Mouse (Mus musculus) neutrophil, adult 65 days (primary cell): ENCODE data around the gene Mrpl49. TPM values are rescaled to one million over a fixed set of nuclear protein-coding genes. Genes with fewer than 3 reads are reported as not detected.

ENCODE experiments used
- total RNA-seq: library from RNA; stranded (reverse); gene quantifications from 2 replicates; pipeline ENCODE4 v1.2.4, GENCODE M21; 2023

Gene Mrpl49
- 12.9 and 14.9 TPM in 2 replicates for total RNA-seq

GRCm38 (mm10) chr19:6057313-6058096, at the start of gene Mrpl49, which contains the start of gene Fau:
Gene Mrpl49 (minus strand): TSS chr19:6057785.
Gene Fau (plus strand): TSS chr19:6057844.

GRCm38 (mm10) chr19:6105586-6105985, 48.0 kb upstream of the Mrpl49 start, which contains the start of gene Naaladl1:
Gene Naaladl1 (plus strand): TSS chr19:6105782.

GRCm38 (mm10) chr19:6094119-6094518, 36.5 kb upstream of the Mrpl49 start, which contains the start of gene AC131692.1:
Gene AC131692.1 (plus strand): TSS chr19:6094419.

GRCm38 (mm10) chr19:6084478-6085248, 27.1 kb upstream of the Mrpl49 start, which contains the start of the genes Zfpl1 and Cdca5:
Gene Zfpl1 (minus strand): TSS chr19:6084956.
Gene Cdca5 (plus strand): TSS chr19:6084983.

GRCm38 (mm10) chr19:6082156-6082555, 24.6 kb upstream of the Mrpl49 start, which contains the start of gene Gm28374:
Gene Gm28374 (minus strand): TSS chr19:6082256.

GRCm38 (mm10) chr19:6079983-6080480, 22.4 kb upstream of the Mrpl49 start, which contains the start of gene Tmem262:
Gene Tmem262 (plus strand): TSS chr19:6080033.

GRCm38 (mm10) chr19:6076564-6077393, 19.2 kb upstream of the Mrpl49 start, which contains the start of gene Vps51:
Gene Vps51 (minus strand): TSS chr19:6077231.

GRCm38 (mm10) chr19:6067724-6068415, 10.3 kb upstream of the Mrpl49 start, which contains the start of gene Tm7sf2:
Gene Tm7sf2 (minus strand): TSS chr19:6068373.

GRCm38 (mm10) chr19:6061021-6061533, 3.5 kb upstream of the Mrpl49 start, which contains the start of gene Znhit2:
Gene Znhit2 (plus strand): TSS chr19:6061192.

GRCm38 (mm10) chr19:6046294-6047153, 11.1 kb downstream of the Mrpl49 start, which contains the start of gene Syvn1:
Gene Syvn1 (plus strand): TSS chr19:6046576.

GRCm38 (mm10) chr19:6015511-6016315, 41.9 kb downstream of the Mrpl49 start, which contains the start of gene Capn1:
Gene Capn1 (minus strand): TSS chr19:6015897.

Other genes with a start within 250 kb of the Mrpl49 start
- gene Frmd8, start 182.5 kb downstream of the Mrpl49 start, total RNA-seq = 53.4 and 72.9 TPM in 2 replicates
- 45.7 and 49.6 TPM in 2 replicates for gene Slc25a45, start 180.0 kb downstream of the Mrpl49 start, total RNA-seq
- gene Tigd3, start 163.6 kb downstream of the Mrpl49 start, total RNA-seq = 1.3 and 3.5 TPM in 2 replicates
- 99.1 and 105 TPM in 2 replicates for gene Dpf2, start 144.8 kb downstream of the Mrpl49 start, total RNA-seq
- 8.3 and 10.1 TPM in 2 replicates for gene Cdc42ep2, start 133.0 kb downstream of the Mrpl49 start, total RNA-seq
- 24.1 and 28.7 TPM in 2 replicates for gene Pola2, start 93.6 kb downstream of the Mrpl49 start, total RNA-seq
- gene Slc22a20, start 71.6 kb downstream of the Mrpl49 start, total RNA-seq = 2.7 and 3.2 TPM in 2 replicates
- 255 and 284 TPM in 2 replicates for gene Capn1, start 41.9 kb downstream of the Mrpl49 start, total RNA-seq
- 59.6 and 66.3 TPM in 2 replicates for gene Syvn1, start 11.2 kb downstream of the Mrpl49 start, total RNA-seq
- 1,270 and 1,374 TPM in 2 replicates for gene Fau, start 59 bp upstream of the Mrpl49 start, total RNA-seq
- gene Znhit2, start 3.4 kb upstream of the Mrpl49 start, total RNA-seq = 7.4 and 16.4 TPM in 2 replicates
- gene Tm7sf2, start 10.6 kb upstream of the Mrpl49 start, total RNA-seq = 5.3 and 7.3 TPM in 2 replicates
- gene Vps51, start 19.4 kb upstream of the Mrpl49 start, total RNA-seq = 64.1 and 87.5 TPM in 2 replicates
- not detected in 2 replicates for gene Tmem262, start 22.2 kb upstream of the Mrpl49 start, total RNA-seq
- gene Gm28374, start 24.5 kb upstream of the Mrpl49 start, total RNA-seq = not detected in 2 replicates
- 43.5 and 45.7 TPM in 2 replicates for gene Zfpl1, start 27.2 kb upstream of the Mrpl49 start, total RNA-seq
- 31.1 and 36.1 TPM in 2 replicates for gene Cdca5, start 27.2 kb upstream of the Mrpl49 start, total RNA-seq
- 1.8 and 2.3 TPM in 2 replicates for gene AC131692.1, start 36.6 kb upstream of the Mrpl49 start, total RNA-seq
- gene Naaladl1, start 48.0 kb upstream of the Mrpl49 start, total RNA-seq = 0.25 and 0.66 TPM in 2 replicates
- 3.4 and 3.6 TPM in 2 replicates for gene Sac3d1, start 60.9 kb upstream of the Mrpl49 start, total RNA-seq
- gene Snx15, start 70.5 kb upstream of the Mrpl49 start, total RNA-seq = 14.9 and 15.0 TPM in 2 replicates
- gene Batf2, start 83.2 kb upstream of the Mrpl49 start, total RNA-seq = not detected in 2 replicates
- 7.5 and 9.2 TPM in 2 replicates for gene Arl2, start 83.8 kb upstream of the Mrpl49 start, total RNA-seq
- gene Majin, start 126.6 kb upstream of the Mrpl49 start, total RNA-seq = not detected in 2 replicates
- not detected in 2 replicates for gene Gpha2, start 168.6 kb upstream of the Mrpl49 start, total RNA-seq
- gene Ppp2r5b, start 178.1 kb upstream of the Mrpl49 start, total RNA-seq = 10.7 and 12.1 TPM in 2 replicates
- 358 and 488 TPM in 2 replicates for gene Atg2a, start 183.9 kb upstream of the Mrpl49 start, total RNA-seq
- gene Ehd1, start 218.9 kb upstream of the Mrpl49 start, total RNA-seq = 324 and 384 TPM in 2 replicates
- 13.6 and 16.9 TPM in 2 replicates for gene Cdc42bpg, start 248.7 kb upstream of the Mrpl49 start, total RNA-seq